Mouse (Mus musculus) stomach, embryonic 14.5 days (tissue): ENCODE results near the gene Fmn2. TPM values are rescaled to one million over a fixed set of nuclear protein-coding genes. Genes with fewer than 3 reads are reported as not detected.
A peak's percentile ranks its signal among the peaks of the same experiment; 100 is the strongest.

ENCODE experiments used
- ATAC-seq: fragments of 200-750 bp; cut with Nextera tagmentation; 2 replicates; pipeline ENCODE4 v1.8.0; 2017; ENCODE audit warnings: low read depth, moderate TSS enrichment; ENCODE audit not compliant: insufficient number of reproducible peaks, insufficient read depth, low FRiP score
- H3K27ac ChIP-seq: fragments of 300-500 bp; sonication (generic); 2 replicates; pipeline ENCODE4 v1.5.1; 2014; ENCODE audit warnings: mild to moderate bottlenecking, low read length, moderate library complexity, mixed read lengths
- H3K27me3 ChIP-seq: fragments of 300-500 bp; sonication (generic); 2 replicates; pipeline ENCODE4 v1.6.1; 2014; ENCODE audit warnings: low read length, control low read depth, mixed read lengths; ENCODE audit not compliant: control insufficient read depth, insufficient read depth
- H3K36me3 ChIP-seq: fragments of 300-500 bp; sonication (generic); 2 replicates; pipeline ENCODE4 v1.6.1; 2014; ENCODE audit warnings: mild to moderate bottlenecking, control low read depth, low read length, moderate library complexity, mixed read lengths; ENCODE audit not compliant: control insufficient read depth, insufficient read depth
- H3K4me1 ChIP-seq: fragments of 300-500 bp; sonication (generic); 2 replicates; pipeline ENCODE4 v1.6.1; 2014; ENCODE audit warnings: low read length, control low read depth, mixed read lengths; ENCODE audit not compliant: control insufficient read depth, insufficient read depth
- H3K4me2 ChIP-seq: fragments of 300-500 bp; sonication (generic); replicated peaks from 2 replicates; pipeline ENCODE4 v1.6.1; 2014; ENCODE audit warnings: low read depth, low read length, control low read depth
- H3K4me3 ChIP-seq: fragments of 300-500 bp; sonication (generic); 2 replicates; pipeline ENCODE4 v1.5.1; 2014; ENCODE audit warnings: low read depth, low read length, control low read depth
- H3K9ac ChIP-seq: fragments of 300-500 bp; sonication (generic); replicated peaks from 2 replicates; pipeline ENCODE4 v1.6.1; 2014; ENCODE audit warnings: low read depth, mild to moderate bottlenecking, control low read depth, low read length, moderate library complexity, mixed read lengths
- H3K9me3 ChIP-seq: fragments of 300-500 bp; sonication (generic); 2 replicates; pipeline ENCODE4 v1.6.1; 2016; ENCODE audit warnings: low read depth, low read length, control low read depth; ENCODE audit not compliant: control insufficient read depth
- WGBS: fragments of 180-500 bp; shearing (Covaris S2); extraction: QIAGEN DNeasy Blood & Tissue Kit; methylation state at CpG from one replicate; pipeline ENCODE4 v1.1.7; 2014; 5-methylcytosine and 5-hydroxymethylcytosine counted together
- polyA plus RNA-seq: library from polyadenylated mRNA; unstranded; fragments of >200 nt; fragmentation: Nextera tagmentation; extraction: Ambion mirVana; gene quantifications from 2 replicates; pipeline ENCODE4 v1.2.1, GENCODE M21; 2014

Fmn2 gene
- polyA plus RNA-seq, 1 experiment from 2014 or later: 2.8 TPM

DNA sequence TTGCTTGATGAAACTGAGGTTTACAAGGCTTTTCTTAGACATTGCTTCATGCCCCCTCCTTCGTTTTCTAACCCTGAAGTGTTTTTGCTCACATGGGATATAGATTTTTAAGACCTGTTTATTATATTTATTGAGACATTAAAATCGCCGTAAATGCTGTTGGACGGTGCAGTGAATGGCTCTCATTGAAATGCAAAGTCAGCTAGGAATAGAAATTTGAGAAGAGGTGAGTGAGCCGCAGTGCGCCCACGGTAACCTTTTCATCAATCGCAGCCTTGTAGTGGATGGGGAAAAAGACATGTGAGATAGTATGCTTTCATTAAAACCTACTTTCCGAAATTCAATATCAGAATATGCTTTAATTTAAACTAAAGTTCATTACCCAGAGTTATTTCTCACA is 153.7 kb downstream of the Fmn2 start:
- Histone ChIP-seq H3K4me2 (no peak overlapping the region), H3K4me1 (no peaks in the 10 kb centered on the region), H3K9ac (no peak overlapping the region), H3K27ac (no peak overlapping the region), H3K4me3 (no peak overlapping the region), H3K27me3 (no peaks in the 10 kb centered on the region), H3K9me3 (no peaks in the 10 kb centered on the region), H3K36me3 (no peaks in the 10 kb centered on the region)
- no peak for ATAC-seq
- 73% methylated on average over 9 of the region's 9 CpGs for WGBS

DNA sequence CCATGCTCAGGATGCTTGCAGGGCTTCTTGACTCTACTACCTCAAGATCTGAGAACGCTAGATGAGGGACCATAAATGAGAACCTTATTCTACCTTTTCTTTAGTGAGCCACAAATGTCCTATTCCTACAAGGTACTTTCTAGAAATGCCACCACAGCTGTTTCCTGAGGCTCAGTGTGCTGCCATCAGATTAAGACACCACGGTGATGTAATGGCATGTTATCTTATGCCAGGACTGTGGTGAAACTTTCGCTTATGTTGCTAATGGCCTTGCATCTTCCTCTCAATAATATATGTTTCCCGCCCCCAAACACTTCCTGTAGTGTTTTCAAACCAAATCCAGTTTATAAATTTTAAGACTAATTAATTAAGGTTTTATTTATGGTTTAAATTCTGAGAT is 154.9 kb downstream of the Fmn2 start:
- no peaks in the 10 kb centered on the region for H3K27me3 ChIP-seq
- H3K9ac ChIP-seq: no peak overlapping the region
- H3K27ac ChIP-seq: no peak overlapping the region
- no peak overlapping the region for H3K4me3 ChIP-seq
- H3K9me3 ChIP-seq: no peaks in the 10 kb centered on the region
- H3K4me1 ChIP-seq: no peaks in the 10 kb centered on the region
- no peaks in the 10 kb centered on the region for H3K36me3 ChIP-seq
- WGBS: 90% methylated on average over 4 of the region's 4 CpGs
- no peak overlapping the region for H3K4me2 ChIP-seq
- no peak for ATAC-seq

DNA sequence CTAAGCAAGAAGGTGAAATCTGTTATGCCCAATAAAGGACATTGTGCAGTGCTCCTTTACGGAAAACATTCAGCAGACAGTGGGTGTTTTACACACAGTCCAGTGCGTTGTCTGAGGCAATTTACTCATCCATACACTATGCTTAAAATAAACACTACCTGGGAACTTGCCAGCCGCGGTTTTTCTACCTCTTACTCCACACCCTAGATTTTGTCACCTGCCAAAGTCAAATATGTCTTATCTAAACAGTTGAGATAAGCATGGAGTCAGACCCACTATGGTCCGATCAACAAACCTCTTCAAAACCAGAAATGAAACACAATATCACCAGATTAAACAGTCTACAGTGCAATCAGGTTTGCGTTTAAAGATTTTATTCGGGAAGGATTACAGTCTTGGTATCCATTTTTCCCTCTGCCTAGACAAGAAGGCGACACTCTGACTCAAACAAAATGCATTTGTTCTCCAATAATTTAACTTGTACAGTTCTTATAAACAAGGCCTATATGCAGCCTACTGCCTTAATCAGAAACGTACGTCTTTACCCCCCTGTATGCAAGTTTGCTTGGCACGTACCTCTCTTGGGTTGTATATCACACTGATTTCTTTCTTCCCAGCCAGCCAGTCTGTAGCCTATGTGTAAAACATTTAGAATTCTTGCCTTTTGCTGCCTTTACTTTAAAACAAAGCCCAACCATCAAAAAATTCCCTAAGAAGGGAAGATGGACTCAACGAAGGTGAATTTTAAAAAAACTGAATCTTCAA is 158.0 kb downstream of the Fmn2 start:
- ATAC-seq: peak; percentile 86
- Histone ChIP-seq H3K4me3 (no peak overlapping the region), H3K4me2 (no peak overlapping the region), H3K9me3 (no peaks in the 10 kb centered on the region), H3K36me3 (no peaks in the 10 kb centered on the region), H3K4me1 (no peaks in the 10 kb centered on the region), H3K9ac (no peak overlapping the region), H3K27me3 (no peaks in the 10 kb centered on the region), H3K27ac (peak overlapping the region; percentile 49; the same call in 1 of the 2 replicates)
- WGBS: 27% methylated on average over 12 of the region's 12 CpGs

DNA sequence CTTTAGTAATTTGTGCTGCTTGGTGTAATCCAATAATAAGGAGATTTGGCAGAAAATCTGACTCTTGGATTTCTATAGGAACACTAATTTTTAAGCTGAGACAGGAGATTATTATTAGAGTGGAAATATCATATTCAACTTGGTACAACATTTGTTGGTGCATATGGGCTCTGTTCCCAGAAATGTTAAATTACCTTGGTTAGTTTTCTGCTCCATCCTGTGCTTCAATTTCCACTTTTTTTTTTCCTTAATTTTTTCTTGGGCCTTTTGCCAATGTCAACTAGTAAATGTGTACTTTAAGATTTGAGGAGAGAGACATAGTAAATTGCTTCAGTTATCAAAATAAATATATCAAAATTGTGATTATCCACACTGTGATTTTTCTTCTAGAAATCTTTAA is 163.5 kb downstream of the Fmn2 start:
- no peak overlapping the region for H3K27ac ChIP-seq
- H3K9ac ChIP-seq: no peak overlapping the region
- no peaks in the 10 kb centered on the region for H3K27me3 ChIP-seq
- H3K9me3 ChIP-seq: no peaks in the 10 kb centered on the region
- no peak overlapping the region for H3K4me2 ChIP-seq
- no peaks in the 10 kb centered on the region for H3K36me3 ChIP-seq
- no peak for ATAC-seq
- H3K4me1 ChIP-seq: no peaks in the 10 kb centered on the region
- H3K4me3 ChIP-seq: no peak overlapping the region

DNA sequence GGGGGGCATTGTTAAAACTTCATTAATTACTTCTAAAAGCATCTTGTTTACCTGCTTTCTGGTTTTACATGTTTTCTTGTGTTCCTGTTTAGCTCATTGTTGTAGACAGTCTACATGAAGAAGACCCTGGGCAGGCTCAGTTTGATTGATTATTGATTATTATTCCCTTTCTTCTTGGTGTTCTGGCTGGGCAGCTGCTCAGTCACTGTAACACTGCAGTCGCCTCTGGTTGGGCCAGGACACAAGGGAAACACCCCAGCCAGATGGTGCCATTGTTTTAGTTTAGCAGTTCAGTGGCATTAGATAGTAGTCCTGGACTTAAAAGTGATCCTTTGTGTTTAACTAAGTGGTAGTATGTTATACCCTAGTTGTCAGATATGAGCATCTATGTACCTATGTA is 167.5 kb downstream of the Fmn2 start:
- no peak overlapping the region for H3K9ac ChIP-seq
- no peaks in the 10 kb centered on the region for H3K9me3 ChIP-seq
- no peaks in the 10 kb centered on the region for H3K36me3 ChIP-seq
- no peak overlapping the region for H3K4me3 ChIP-seq
- no peak for ATAC-seq
- 78% methylated on average over 1 of the region's 1 CpGs for WGBS
- no peaks in the 10 kb centered on the region for H3K4me1 ChIP-seq
- no peaks in the 10 kb centered on the region for H3K27me3 ChIP-seq
- no peak overlapping the region for H3K27ac ChIP-seq
- no peak overlapping the region for H3K4me2 ChIP-seq

DNA sequence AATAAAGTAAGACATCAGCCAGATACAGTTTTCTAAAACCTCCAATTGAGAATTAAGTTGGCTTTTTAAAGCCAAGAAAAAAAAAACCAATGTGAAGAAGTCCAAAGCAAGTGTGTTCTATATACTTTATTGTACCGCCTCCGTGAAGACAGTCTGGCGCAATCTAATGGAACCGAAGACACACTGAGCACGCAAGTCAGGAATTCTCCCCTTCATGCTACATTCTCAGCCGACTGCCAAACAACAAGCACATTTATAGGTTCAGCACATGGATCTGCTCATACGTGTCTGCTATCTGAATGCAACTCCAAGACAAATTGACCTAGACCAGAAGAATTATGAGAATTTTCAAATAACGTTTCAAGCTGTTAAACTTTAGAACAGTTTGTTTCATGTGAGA is 169.2 kb downstream of the Fmn2 start:
- no peak overlapping the region for H3K9ac ChIP-seq
- 73% methylated on average over 8 of the region's 8 CpGs for WGBS
- no peaks in the 10 kb centered on the region for H3K27me3 ChIP-seq
- no peak overlapping the region for H3K27ac ChIP-seq
- H3K9me3 ChIP-seq: no peaks in the 10 kb centered on the region
- no peak overlapping the region for H3K4me2 ChIP-seq
- H3K4me1 ChIP-seq: no peaks in the 10 kb centered on the region
- H3K36me3 ChIP-seq: no peaks in the 10 kb centered on the region
- no peak for ATAC-seq
- H3K4me3 ChIP-seq: no peak overlapping the region

DNA sequence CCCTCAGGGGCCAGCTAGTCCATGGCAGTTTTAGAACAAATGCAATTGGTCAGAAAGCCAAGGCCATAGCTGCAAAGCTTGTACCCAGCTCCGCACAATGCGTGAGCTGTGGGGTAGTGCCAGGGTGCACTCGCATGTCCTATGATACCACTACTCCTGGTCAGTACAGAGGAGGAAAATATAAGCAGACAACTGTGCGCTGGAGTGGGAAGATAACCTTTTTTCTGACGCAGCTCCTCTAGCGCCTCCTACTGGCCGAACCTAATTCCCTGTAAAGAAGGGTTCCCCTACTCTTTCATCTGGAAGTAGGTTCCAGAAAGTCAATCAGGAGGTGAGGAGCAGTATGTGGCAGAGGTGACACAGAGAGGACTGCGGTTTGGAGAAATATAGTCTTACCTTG is 173.0 kb downstream of the Fmn2 start:
- 65% methylated on average over 8 of the region's 8 CpGs for WGBS
- Histone ChIP-seq H3K9me3 (no peaks in the 10 kb centered on the region), H3K27ac (no peak overlapping the region), H3K4me1 (0 out of 2 replicates have a peak, but pooled peaks cover 3% of the 10 kb centered on the region), H3K4me3 (no peak overlapping the region), H3K9ac (no peak overlapping the region), H3K4me2 (no peak overlapping the region), H3K36me3 (no peaks in the 10 kb centered on the region), H3K27me3 (no peaks in the 10 kb centered on the region)
- ATAC-seq: no peak

DNA sequence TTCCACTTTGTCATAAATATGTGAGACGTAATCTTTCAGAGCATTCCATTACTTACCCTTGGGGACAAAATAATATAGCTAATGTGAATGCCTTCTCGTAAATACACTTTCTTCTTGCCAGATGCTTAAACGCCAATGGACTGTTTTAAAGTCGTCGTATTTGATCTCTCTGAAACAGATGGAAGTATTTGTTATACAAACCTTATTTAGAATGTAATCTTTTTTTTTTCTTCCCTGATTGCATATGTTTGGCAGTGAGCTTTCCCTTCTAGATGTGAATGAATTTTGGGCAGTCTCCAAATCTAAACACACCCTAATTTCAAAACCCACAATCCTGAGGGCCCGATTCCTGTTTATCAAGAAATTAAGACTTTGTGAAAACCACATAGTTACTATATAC is 173.7 kb downstream of the Fmn2 start:
- Histone ChIP-seq H3K4me1 (0 out of 2 replicates have a peak, but pooled peaks cover 3% of the 10 kb centered on the region), H3K27me3 (no peaks in the 10 kb centered on the region), H3K4me3 (no peak overlapping the region), H3K27ac (no peak overlapping the region), H3K36me3 (no peaks in the 10 kb centered on the region), H3K9me3 (no peaks in the 10 kb centered on the region), H3K4me2 (no peak overlapping the region), H3K9ac (no peak overlapping the region)
- ATAC-seq: no peak
- WGBS: 54% methylated on average over 6 of the region's 6 CpGs

DNA sequence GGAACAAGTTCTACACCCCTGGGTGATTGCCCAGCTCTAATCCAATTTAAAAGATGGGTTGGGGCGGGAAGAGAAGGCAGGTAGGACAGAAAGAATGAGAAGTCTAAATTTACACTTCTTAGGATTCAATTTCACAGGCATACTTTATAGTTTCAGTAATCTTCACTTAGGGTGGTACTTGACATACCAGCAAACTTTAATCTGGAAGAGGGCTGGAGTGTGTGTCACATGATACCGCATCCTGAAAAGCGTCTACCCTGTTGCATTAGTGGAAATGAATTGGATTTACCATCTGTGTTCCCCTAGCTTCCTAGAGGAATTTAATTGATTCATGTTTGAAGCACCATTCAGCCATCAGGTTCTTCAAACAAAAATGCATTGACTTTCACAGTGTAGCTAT is 174.6 kb downstream of the Fmn2 start:
- no peak overlapping the region for H3K27ac ChIP-seq
- H3K9me3 ChIP-seq: no peaks in the 10 kb centered on the region
- no peak overlapping the region for H3K9ac ChIP-seq
- H3K27me3 ChIP-seq: no peaks in the 10 kb centered on the region
- no peak overlapping the region for H3K4me2 ChIP-seq
- H3K36me3 ChIP-seq: no peaks in the 10 kb centered on the region
- 64% methylated on average over 3 of the region's 3 CpGs for whole genome bisulfite sequencing
- 0 out of 2 replicates have a peak, but pooled peaks cover 3% of the 10 kb centered on the region for H3K4me1 ChIP-seq
- no peak overlapping the region for H3K4me3 ChIP-seq
- ATAC-seq: no peak
